Mouse (Mus musculus) kidney, postnatal 0 days (tissue): ENCODE data around the gene Cactin. TPM values are rescaled to one million over a fixed set of nuclear protein-coding genes. Genes with fewer than 3 reads are reported as not detected.

Experiments used
- ATAC-seq: fragments of 200-750 bp; cut with Nextera tagmentation; replicated peaks from 2 replicates; pipeline ENCODE4 v1.8.0; 2017; ENCODE audit warnings: low read depth, moderate number of reproducible peaks, moderate TSS enrichment, moderate library complexity; ENCODE audit not compliant: low FRiP score
- DNase-seq: peaks from one replicate; pipeline ENCODE4 v3.0.0-alpha.2; 2016; ENCODE audit warnings: low spot score
- H3K27ac ChIP-seq: fragments of 300-500 bp; sonication (generic); 2 replicates; pipeline ENCODE4 v1.5.1; 2014; ENCODE audit warnings: mild to moderate bottlenecking
- H3K27me3 ChIP-seq: fragments of 300-500 bp; sonication (generic); 2 replicates; pipeline ENCODE4 v1.6.1; 2014; ENCODE audit warnings: low read length, mixed read lengths; ENCODE audit not compliant: insufficient read depth
- H3K36me3 ChIP-seq: fragments of 300-500 bp; sonication (generic); 2 replicates; pipeline ENCODE4 v1.6.1; 2014; ENCODE audit warnings: low read length, mixed read lengths; ENCODE audit not compliant: insufficient read depth
- H3K4me1 ChIP-seq: fragments of 300-500 bp; sonication (generic); replicated peaks from 2 replicates; pipeline ENCODE4 v1.6.1; 2014; ENCODE audit warnings: antibody characterized with exemption, low read length, mixed read lengths; ENCODE audit not compliant: insufficient read depth
- H3K4me2 ChIP-seq: fragments of 300-500 bp; sonication (generic); 2 replicates; pipeline ENCODE4 v1.6.1; 2014; ENCODE audit warnings: mild to moderate bottlenecking, low read length, moderate library complexity, mixed read lengths
- H3K4me3 ChIP-seq: fragments of 300-500 bp; sonication (generic); replicated peaks from 2 replicates; pipeline ENCODE4 v1.5.1; 2014; ENCODE audit warnings: low read depth, low read length
- H3K9ac ChIP-seq: fragments of 300-500 bp; sonication (generic); 2 replicates; pipeline ENCODE4 v1.6.1; 2014; ENCODE audit warnings: low read depth, low read length
- H3K9me3 ChIP-seq: fragments of 300-500 bp; sonication (generic); replicated peaks from 2 replicates; pipeline ENCODE4 v1.6.1; 2016; ENCODE audit warnings: low read length, inconsistent platforms, mixed read lengths
- CTCF ChIP-seq: IDR thresholded peaks from 2 replicates; pipeline ENCODE4 v1.5.1; 2016; ENCODE audit warnings: antibody characterized with exemption, low read depth, mild to moderate bottlenecking, moderate library complexity
- WGBS: fragments of 180-500 bp; shearing (Covaris S2); extraction: QIAGEN DNeasy Blood & Tissue Kit; methylation state at CpG from one replicate; pipeline ENCODE4 v1.1.7; 2014; 5-methylcytosine and 5-hydroxymethylcytosine counted together
- polyA plus RNA-seq: library from polyadenylated mRNA; unstranded; fragments of >200 nt; fragmentation: Nextera tagmentation; extraction: Ambion mirVana; gene quantifications from 2 replicates; pipeline ENCODE4 v1.2.1, GENCODE M21; 2015

Cactin gene
- polyA plus RNA-seq, 1 experiment from 2014 or later: 26.4 TPM

GRCm38 (mm10) chr10:81284719-81285118, 36.2 kb upstream of the Cactin start:
- 0 out of 2 replicates have a peak, but pooled peaks cover 2% of the 10 kb centered on the region for H3K27me3 ChIP-seq
- peak overlapping the region; percentile 58; the same call in 1 of the 2 replicates for H3K9ac ChIP-seq
- peak overlapping the region; percentile 73 for H3K4me2 ChIP-seq
- ATAC-seq (peak; percentile 27; the same call in 1 of the 2 replicates), DNase-seq (no peak)
- peak overlapping the region; percentile 63 for H3K27ac ChIP-seq
- no peaks in the 10 kb centered on the region for H3K36me3 ChIP-seq
- no peaks in the 10 kb centered on the region for H3K9me3 ChIP-seq
- WGBS: 11% methylated on average over 17 of the region's 17 CpGs
- peak overlapping the region; percentile 43; the same call in 1 of the 2 replicates for H3K4me3 ChIP-seq
- peaks cover 5% of the 10 kb centered on the region; the same call in 1 of the 2 replicates for H3K4me1 ChIP-seq
- no peak for TF ChIP-seq CTCF

- Histone ChIP-seq H3K27ac (peak overlapping the region; percentile 63), H3K9ac (peak overlapping the region; percentile 58), H3K4me2 (peak overlapping the region; percentile 73), H3K27me3 (0 out of 2 replicates have a peak, but pooled peaks cover 2% of the 10 kb centered on the region), H3K9me3 (no peaks in the 10 kb centered on the region), H3K4me3 (peak overlapping the region; percentile 43), H3K36me3 (no peaks in the 10 kb centered on the region), H3K4me1 (peaks cover 5% of the 10 kb centered on the region; the same call in 1 of the 2 replicates)
- peak; percentile 71 for ATAC-seq
- TF ChIP-seq CTCF: no peak; the same call in 1 of the 2 replicates
- 1% methylated on average over 54 of the region's 54 CpGs for WGBS
- DNase-seq: peak; percentile 92
These were observed 35.0 kb upstream of the Cactin start for GRCm38 (mm10) chr10:81285694-81286450.

DNA sequence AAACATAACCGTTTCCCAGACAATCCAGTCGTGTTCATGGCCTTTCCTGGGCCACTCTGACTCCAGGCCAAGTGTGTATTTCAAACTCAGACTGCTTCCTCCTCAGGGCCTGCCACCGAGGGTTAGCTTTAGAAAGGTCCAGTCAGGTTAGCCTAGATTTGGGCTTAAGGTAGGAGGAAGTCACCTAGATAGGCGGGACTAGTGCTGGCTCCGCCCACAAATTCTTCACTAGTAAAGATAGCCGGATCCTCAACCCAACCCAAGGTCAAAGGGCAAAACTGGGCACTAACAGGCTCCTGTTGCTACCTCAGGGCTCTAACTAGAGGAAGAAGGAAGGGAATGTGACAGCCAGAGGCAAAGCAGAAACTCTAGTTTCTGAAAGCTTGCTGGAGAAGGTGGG, 34.3 kb upstream of the Cactin start:
- no peak for TF ChIP-seq CTCF
- no peak for ATAC-seq
- H3K27me3 ChIP-seq: 0 out of 2 replicates have a peak, but pooled peaks cover 2% of the 10 kb centered on the region
- H3K4me3 ChIP-seq: no peak overlapping the region
- H3K4me1 ChIP-seq: peaks cover 5% of the 10 kb centered on the region; the same call in 1 of the 2 replicates
- DNase-seq: no peak
- H3K36me3 ChIP-seq: no peaks in the 10 kb centered on the region
- 0 out of 2 replicates have a peak overlapping the region, but pooled peaks have one; percentile 63 for H3K27ac ChIP-seq
- H3K4me2 ChIP-seq: peak overlapping the region; percentile 73; the same call in 1 of the 2 replicates
- H3K9ac ChIP-seq: no peak overlapping the region
- H3K9me3 ChIP-seq: no peaks in the 10 kb centered on the region
- WGBS: 32% methylated on average over 6 of the region's 6 CpGs

DNA sequence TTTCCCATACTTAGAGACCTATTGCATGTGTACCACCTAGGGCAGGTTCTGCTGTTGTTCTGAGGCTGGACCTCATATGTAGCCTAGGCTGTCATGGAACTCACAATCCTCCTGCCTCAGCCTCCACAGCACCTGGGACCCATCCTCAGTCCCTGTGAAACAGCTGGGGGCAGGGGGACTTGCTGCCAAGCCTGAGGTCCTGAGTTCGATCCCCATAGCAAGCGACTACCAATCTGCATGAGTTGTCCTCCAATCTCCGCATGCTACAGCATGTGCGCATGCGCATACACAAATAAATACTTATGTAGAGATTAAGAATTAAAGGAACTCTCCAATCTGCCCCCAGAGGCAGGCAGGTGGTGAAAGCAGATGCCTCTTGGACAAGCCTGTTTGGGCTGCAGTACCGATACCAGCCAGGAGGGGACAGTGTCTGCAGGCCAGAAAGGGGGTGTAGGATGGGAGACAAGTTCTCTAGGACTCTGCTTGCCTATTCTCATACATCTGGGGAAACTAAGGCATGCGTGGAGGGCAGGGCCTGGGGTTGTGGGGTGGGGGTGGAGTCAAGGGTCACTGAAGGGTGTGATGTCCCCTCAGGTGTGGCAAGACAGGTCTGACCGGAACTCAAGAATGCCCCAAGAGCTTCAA, 33.3 kb upstream of the Cactin start:
- WGBS: 67% methylated on average over 8 of the region's 8 CpGs
- Histone ChIP-seq H3K9me3 (no peaks in the 10 kb centered on the region), H3K27ac (no peak overlapping the region), H3K4me3 (no peak overlapping the region), H3K4me1 (peaks cover 5% of the 10 kb centered on the region; the same call in 1 of the 2 replicates), H3K9ac (no peak overlapping the region), H3K4me2 (peak overlapping the region; percentile 18; the same call in 1 of the 2 replicates), H3K36me3 (no peaks in the 10 kb centered on the region), H3K27me3 (0 out of 2 replicates have a peak, but pooled peaks cover 2% of the 10 kb centered on the region)
- TF ChIP-seq CTCF: peak; percentile 85
- no peak for ATAC-seq
- peak; percentile 44 for DNase-seq

DNA sequence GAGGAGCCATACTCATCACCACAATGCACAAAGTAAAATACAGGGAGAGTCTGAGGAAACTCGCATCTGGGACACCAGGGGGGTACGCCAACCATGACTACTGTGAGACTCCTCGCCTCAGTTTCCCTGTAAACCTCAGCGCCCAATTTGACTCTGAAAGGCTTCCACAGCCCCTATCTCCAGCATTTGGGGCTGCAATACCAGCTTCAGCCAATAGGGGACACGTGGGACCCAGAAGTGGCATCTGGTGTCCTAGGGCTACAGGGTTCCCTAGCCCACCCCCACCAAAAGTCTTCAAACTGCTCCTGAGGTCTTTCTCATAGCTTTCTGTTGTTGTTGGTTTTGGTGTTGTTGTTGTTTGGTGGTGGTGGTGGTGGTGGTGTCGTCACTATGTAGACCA, 32.3 kb upstream of the Cactin start:
- no peaks in the 10 kb centered on the region for H3K9me3 ChIP-seq
- no peak overlapping the region for H3K4me3 ChIP-seq
- H3K4me1 ChIP-seq: peaks cover 7% of the 10 kb centered on the region
- DNase-seq (peak; percentile 32), ATAC-seq (no peak)
- H3K36me3 ChIP-seq: no peaks in the 10 kb centered on the region
- 0 out of 2 replicates have a peak, but pooled peaks cover 2% of the 10 kb centered on the region for H3K27me3 ChIP-seq
- H3K27ac ChIP-seq: no peak overlapping the region
- 40% methylated on average over 6 of the region's 6 CpGs for WGBS
- H3K9ac ChIP-seq: no peak overlapping the region
- TF ChIP-seq CTCF: peak; percentile 68
- H3K4me2 ChIP-seq: peak overlapping the region; percentile 18; the same call in 1 of the 2 replicates

GRCm38 (mm10) chr10:81289278-81289677, 31.6 kb upstream of the Cactin start:
- WGBS: 4% methylated on average over 7 of the region's 7 CpGs
- DNase-seq (peak; percentile 88), ATAC-seq (no peak)
- Histone ChIP-seq H3K27ac (no peak overlapping the region), H3K4me1 (peaks cover 14% of the 10 kb centered on the region), H3K9ac (no peak overlapping the region), H3K4me3 (no peak overlapping the region), H3K36me3 (no peaks in the 10 kb centered on the region), H3K27me3 (0 out of 2 replicates have a peak, but pooled peaks cover 2% of the 10 kb centered on the region), H3K9me3 (no peaks in the 10 kb centered on the region), H3K4me2 (no peak overlapping the region)
- peak; percentile 88 for TF ChIP-seq CTCF
